Mouse (Mus musculus) limb, embryonic 10.5 days (tissue): ENCODE measurements around the gene Zfyve9. TPM values are rescaled to one million over a fixed set of nuclear protein-coding genes. Genes with fewer than 3 reads are reported as not detected.
"Not testable (repeated sequence)": the region's sequence is repeated elsewhere in the genome, so short reads cannot be mapped to it uniquely, and the experiment has no call there.

Experiments used
- DNase-seq: peaks from one replicate; pipeline ENCODE4 v3.0.0-alpha.2; 2017; ENCODE audit warnings: low spot score
- H3K27ac ChIP-seq: fragments of 300-500 bp; sonication (generic); 2 replicates; pipeline ENCODE4 v1.5.1; 2016; ENCODE audit warnings: mild to moderate bottlenecking
- H3K27me3 ChIP-seq: fragments of 300-500 bp; sonication (generic); 2 replicates; pipeline ENCODE4 v1.6.1; 2016; ENCODE audit warnings: low read depth, mild to moderate bottlenecking; ENCODE audit not compliant: poor library complexity, severe bottlenecking
- H3K36me3 ChIP-seq: fragments of 300-500 bp; sonication (generic); 2 replicates; pipeline ENCODE4 v1.6.1; 2016; ENCODE audit warnings: mild to moderate bottlenecking, moderate library complexity
- H3K4me1 ChIP-seq: fragments of 300-500 bp; sonication (generic); 2 replicates; pipeline ENCODE4 v1.6.1; 2016
- H3K4me3 ChIP-seq: fragments of 300-500 bp; sonication (generic); 2 replicates; pipeline ENCODE4 v1.5.1; 2016; ENCODE audit warnings: mild to moderate bottlenecking, moderate library complexity
- H3K9me3 ChIP-seq: fragments of 300-500 bp; sonication (generic); replicated peaks from 2 replicates; pipeline ENCODE4 v1.6.1; 2016; ENCODE audit warnings: mild to moderate bottlenecking
- WGBS: fragments of 180-500 bp; shearing (Covaris S2); methylation state at CpG from one replicate; pipeline ENCODE4 v1.1.7; 2016; 5-methylcytosine and 5-hydroxymethylcytosine counted together
- polyA plus RNA-seq: library from polyadenylated mRNA; unstranded; fragments of >200 nt; fragmentation: Nextera tagmentation; extraction: Ambion mirVana; gene quantifications from 2 replicates; pipeline ENCODE4 v1.2.1, GENCODE M21; 2016

The Zfyve9 gene
- polyA plus RNA-seq, 1 experiment from 2014 or later = 5.1 TPM

- H3K27ac ChIP-seq = no peak overlapping the region
- no peak overlapping the region for H3K4me3 ChIP-seq
- no peaks in the 10 kb centered on the region for H3K9me3 ChIP-seq
- peaks cover 14% of the 10 kb centered on the region for H3K36me3 ChIP-seq
- no peak for DNase-seq
- H3K27me3 ChIP-seq = no peaks in the 10 kb centered on the region
- H3K4me1 ChIP-seq = no peaks in the 10 kb centered on the region
- WGBS = 58% methylated on average over 3 of the region's 3 CpGs
Observed at GRCm38 (mm10) chr4:108696934-108697333, 83.7 kb downstream of the Zfyve9 start.

GRCm38 (mm10) chr4:108691469-108691868 lies 89.1 kb downstream of the Zfyve9 start:
- Histone ChIP-seq H3K4me1 (no peaks in the 10 kb centered on the region), H3K36me3 (peaks cover 39% of the 10 kb centered on the region), H3K4me3 (no peak overlapping the region), H3K27ac (no peak overlapping the region), H3K27me3 (no peaks in the 10 kb centered on the region), H3K9me3 (no peaks in the 10 kb centered on the region)
- no peak for DNase-seq

GRCm38 (mm10) chr4:108690479-108690878 lies 90.1 kb downstream of the Zfyve9 start:
- no peaks in the 10 kb centered on the region for H3K27me3 ChIP-seq
- no peak for DNase-seq
- WGBS = 96% methylated on average over 3 of the region's 3 CpGs
- H3K36me3 ChIP-seq = peaks cover 44% of the 10 kb centered on the region
- no peak overlapping the region for H3K4me3 ChIP-seq
- no peaks in the 10 kb centered on the region for H3K4me1 ChIP-seq
- no peaks in the 10 kb centered on the region for H3K9me3 ChIP-seq
- H3K27ac ChIP-seq = no peak overlapping the region

GRCm38 (mm10) chr4:108687098-108687497 lies 93.5 kb downstream of the Zfyve9 start:
- not testable (repeated sequence) for H3K4me1 ChIP-seq, H3K27ac ChIP-seq, H3K9me3 ChIP-seq, H3K27me3 ChIP-seq, H3K4me3 ChIP-seq, DNase-seq
- WGBS = 95% methylated on average over 6 of the region's 7 CpGs
- peaks cover 43% of the 10 kb centered on the region for H3K36me3 ChIP-seq

GRCm38 (mm10) chr4:108686156-108686555 lies 94.4 kb downstream of the Zfyve9 start:
- H3K4me1 ChIP-seq = no peaks in the 10 kb centered on the region
- H3K27ac ChIP-seq = no peak overlapping the region
- H3K36me3 ChIP-seq = peaks cover 43% of the 10 kb centered on the region
- H3K4me3 ChIP-seq = no peak overlapping the region
- no peaks in the 10 kb centered on the region for H3K9me3 ChIP-seq
- DNase-seq = no peak
- no peaks in the 10 kb centered on the region for H3K27me3 ChIP-seq
- WGBS = 73% methylated on average over 3 of the region's 3 CpGs

GRCm38 (mm10) chr4:108664407-108664806 lies 116.2 kb downstream of the Zfyve9 start:
- Histone ChIP-seq H3K4me3 (no peak overlapping the region), H3K36me3 (peaks cover 29% of the 10 kb centered on the region), H3K4me1 (no peaks in the 10 kb centered on the region), H3K27ac (no peak overlapping the region), H3K9me3 (no peaks in the 10 kb centered on the region), H3K27me3 (no peaks in the 10 kb centered on the region)
- DNase-seq = no peak
- 88% methylated on average over 2 of the region's 2 CpGs for WGBS

GRCm38 (mm10) chr4:108638752-108639151 lies 141.8 kb downstream of the Zfyve9 start:
- H3K9me3 ChIP-seq = no peaks in the 10 kb centered on the region
- H3K36me3 ChIP-seq = peaks cover 86% of the 10 kb centered on the region
- WGBS = 91% methylated on average over 5 of the region's 5 CpGs
- DNase-seq = no peak
- no peaks in the 10 kb centered on the region for H3K4me1 ChIP-seq
- H3K27me3 ChIP-seq = no peaks in the 10 kb centered on the region
- H3K4me3 ChIP-seq = no peak overlapping the region
- no peak overlapping the region for H3K27ac ChIP-seq

GRCm38 (mm10) chr4:108637721-108638120 lies 142.9 kb downstream of the Zfyve9 start:
- Histone ChIP-seq H3K9me3 (no peaks in the 10 kb centered on the region), H3K36me3 (peaks cover 91% of the 10 kb centered on the region), H3K27ac (no peak overlapping the region), H3K4me1 (no peaks in the 10 kb centered on the region), H3K4me3 (no peak overlapping the region), H3K27me3 (no peaks in the 10 kb centered on the region)
- WGBS = 96% methylated on average over 3 of the region's 3 CpGs
- DNase-seq = no peak

GRCm38 (mm10) chr4:108635101-108635500 lies 145.5 kb downstream of the Zfyve9 start:
- Histone ChIP-seq H3K9me3 (no peaks in the 10 kb centered on the region), H3K27ac (no peak overlapping the region), H3K36me3 (peaks cover 93% of the 10 kb centered on the region), H3K4me3 (no peak overlapping the region), H3K27me3 (no peaks in the 10 kb centered on the region), H3K4me1 (no peaks in the 10 kb centered on the region)
- DNase-seq = no peak

GRCm38 (mm10) chr4:108634696-108635095 lies 145.9 kb downstream of the Zfyve9 start:
- H3K4me1 ChIP-seq = no peaks in the 10 kb centered on the region
- WGBS = 87% methylated on average over 4 of the region's 4 CpGs
- H3K27ac ChIP-seq = no peak overlapping the region
- H3K36me3 ChIP-seq = peaks cover 95% of the 10 kb centered on the region
- DNase-seq = no peak
- H3K9me3 ChIP-seq = no peaks in the 10 kb centered on the region
- H3K27me3 ChIP-seq = no peaks in the 10 kb centered on the region
- no peak overlapping the region for H3K4me3 ChIP-seq

GRCm38 (mm10) chr4:108633703-108634102 lies 146.9 kb downstream of the Zfyve9 start:
- Histone ChIP-seq H3K4me3 (no peak overlapping the region), H3K9me3 (no peaks in the 10 kb centered on the region), H3K27ac (no peak overlapping the region), H3K4me1 (no peaks in the 10 kb centered on the region), H3K27me3 (no peaks in the 10 kb centered on the region), H3K36me3 (peaks cover 95% of the 10 kb centered on the region)
- DNase-seq = no peak
- 93% methylated on average over 12 of the region's 12 CpGs for WGBS

- WGBS = 95% methylated on average over 4 of the region's 4 CpGs
- Histone ChIP-seq H3K9me3 (no peaks in the 10 kb centered on the region), H3K4me1 (no peaks in the 10 kb centered on the region), H3K27ac (no peak overlapping the region), H3K27me3 (no peaks in the 10 kb centered on the region), H3K4me3 (no peak overlapping the region), H3K36me3 (peaks cover 97% of the 10 kb centered on the region)
- no peak for DNase-seq
Observed at GRCm38 (mm10) chr4:108631616-108632015, 149.0 kb downstream of the Zfyve9 start.

- Histone ChIP-seq H3K4me3 (no peak overlapping the region), H3K36me3 (peaks cover 99% of the 10 kb centered on the region), H3K27me3 (no peaks in the 10 kb centered on the region), H3K9me3 (no peaks in the 10 kb centered on the region), H3K27ac (no peak overlapping the region), H3K4me1 (no peaks in the 10 kb centered on the region)
- DNase-seq = no peak
- WGBS = 91% methylated on average over 9 of the region's 9 CpGs
Observed at GRCm38 (mm10) chr4:108630096-108630495, 150.5 kb downstream of the Zfyve9 start.

- WGBS = 89% methylated on average over 7 of the region's 7 CpGs
Observed at GRCm38 (mm10) chr4:108629363-108629880, 151.2 kb downstream of the Zfyve9 start.

More at GRCm38 (mm10) chr4:108629363-108629880, 151.2 kb downstream of the Zfyve9 start:
- DNase-seq = no peak
- Histone ChIP-seq H3K27me3 (no peaks in the 10 kb centered on the region), H3K9me3 (no peaks in the 10 kb centered on the region), H3K4me1 (no peaks in the 10 kb centered on the region), H3K4me3 (no peak overlapping the region), H3K36me3 (peaks cover 99% of the 10 kb centered on the region), H3K27ac (no peak overlapping the region)
